Mouse (Mus musculus) hindbrain, embryonic 10.5 days (tissue): ENCODE results near the gene Pstk. TPM values are rescaled to one million over a fixed set of nuclear protein-coding genes. Genes with fewer than 3 reads are reported as not detected.

Experiments
- DNase-seq: peaks from one replicate; pipeline ENCODE4 v3.0.0-alpha.2; 2017; ENCODE audit warnings: low spot score
- H3K27ac ChIP-seq: fragments of 300-500 bp; sonication (generic); 2 replicates; pipeline ENCODE4 v1.5.1; 2016; ENCODE audit warnings: mild to moderate bottlenecking, moderate library complexity
- H3K27me3 ChIP-seq: fragments of 300-500 bp; sonication (generic); 2 replicates; pipeline ENCODE4 v1.6.1; 2016; ENCODE audit warnings: mild to moderate bottlenecking; ENCODE audit not compliant: poor library complexity, insufficient read depth, severe bottlenecking
- H3K36me3 ChIP-seq: fragments of 300-500 bp; sonication (generic); 2 replicates; pipeline ENCODE4 v1.6.1; 2016; ENCODE audit warnings: mild to moderate bottlenecking, moderate library complexity
- H3K4me1 ChIP-seq: fragments of 300-500 bp; sonication (generic); replicated peaks from 2 replicates; pipeline ENCODE4 v1.6.1; 2016; ENCODE audit warnings: mild to moderate bottlenecking
- H3K4me3 ChIP-seq: fragments of 300-500 bp; sonication (generic); 2 replicates; pipeline ENCODE4 v1.5.1; 2016; ENCODE audit warnings: mild to moderate bottlenecking, moderate library complexity
- H3K9me3 ChIP-seq: fragments of 300-500 bp; sonication (generic); 2 replicates; pipeline ENCODE4 v1.6.1; 2016; ENCODE audit warnings: mild to moderate bottlenecking, moderate library complexity
- WGBS: fragments of 180-500 bp; shearing (Covaris S2); methylation state at CpG from one replicate; pipeline ENCODE4 v1.1.7; 2016; 5-methylcytosine and 5-hydroxymethylcytosine counted together
- polyA plus RNA-seq: library from polyadenylated mRNA; unstranded; fragments of >200 nt; fragmentation: Nextera tagmentation; extraction: Ambion mirVana; gene quantifications from 2 replicates; pipeline ENCODE4 v1.2.1, GENCODE M21; 2016

Pstk gene
- polyA plus RNA-seq = 68.1 and 70.9 TPM in 2 replicates

- Histone ChIP-seq H3K9me3 (no peaks in the 10 kb centered on the region), H3K27ac (peak within 1 kb of the TSS; percentile 92), H3K36me3 (peaks cover 19% of the 10 kb centered on the region), H3K4me3 (peak within 1 kb of the TSS; percentile 63), H3K27me3 (no peaks in the 10 kb centered on the region), H3K4me1 (peaks cover 16% of the 10 kb centered on the region)
- DNase-seq = peak; percentile 92
- WGBS = 5% methylated on average over 47 of the region's 47 CpGs
These were observed at the start of gene Pstk for GRCm38 (mm10) chr7:131370648-131371469. Pstk (plus strand) TSS chr7:131371141.

- peaks cover 5% of the 10 kb centered on the region; the same call in 1 of the 2 replicates for H3K4me1 ChIP-seq
- no peaks in the 10 kb centered on the region for H3K36me3 ChIP-seq
- no peaks in the 10 kb centered on the region for H3K9me3 ChIP-seq
- H3K4me3 ChIP-seq = no peak within 1 kb of the TSS
- DNase-seq = no peak
- H3K27me3 ChIP-seq = no peaks in the 10 kb centered on the region
- no peak within 1 kb of the TSS for H3K27ac ChIP-seq
- 70% methylated on average over 2 of the region's 2 CpGs for WGBS
These were observed 48.7 kb upstream of the Pstk start, which contains the start of gene Cuzd1 for GRCm38 (mm10) chr7:131322192-131322591. Cuzd1 (minus strand) TSS chr7:131322292.

DNA sequence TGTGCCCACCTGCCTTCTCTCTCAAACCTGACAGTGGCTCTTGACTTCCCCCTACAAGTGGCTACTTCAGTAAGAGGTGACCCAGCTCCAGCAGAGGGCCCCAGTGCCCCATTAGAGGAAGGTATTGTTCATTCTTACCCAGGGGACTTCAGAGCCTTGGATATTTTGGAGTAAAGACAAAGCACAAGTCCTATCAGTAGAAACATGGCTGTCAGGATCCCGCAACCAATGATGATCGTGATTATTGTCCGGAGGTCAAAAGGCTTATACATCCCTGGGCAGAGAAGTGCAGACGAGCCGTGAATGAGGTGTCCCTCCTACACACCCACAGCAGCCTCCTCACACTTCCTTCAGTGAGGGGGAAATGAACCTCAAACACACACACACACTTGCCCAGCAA is 43.9 kb upstream of the Pstk start:
- Histone ChIP-seq H3K4me1 (peaks cover 3% of the 10 kb centered on the region; the same call in 1 of the 2 replicates), H3K9me3 (no peaks in the 10 kb centered on the region), H3K27ac (no peak overlapping the region), H3K36me3 (no peaks in the 10 kb centered on the region), H3K27me3 (no peaks in the 10 kb centered on the region), H3K4me3 (no peak overlapping the region)
- DNase-seq = no peak
- WGBS = 89% methylated on average over 5 of the region's 5 CpGs

- 91% methylated on average over 5 of the region's 5 CpGs for WGBS
- no peaks in the 10 kb centered on the region for H3K36me3 ChIP-seq
- DNase-seq = no peak
- H3K4me3 ChIP-seq = no peak within 1 kb of the TSS
- H3K27me3 ChIP-seq = no peaks in the 10 kb centered on the region
- H3K4me1 ChIP-seq = no peaks in the 10 kb centered on the region
- H3K27ac ChIP-seq = no peak within 1 kb of the TSS
- no peaks in the 10 kb centered on the region for H3K9me3 ChIP-seq
These were observed 41.5 kb upstream of the Pstk start, which contains the start of gene Fam24b for GRCm38 (mm10) chr7:131329416-131329815. Fam24b (minus strand) TSS chr7:131329516.

GRCm38 (mm10) chr7:131331688-131332087 is 39.3 kb upstream of the Pstk start:
- Histone ChIP-seq H3K36me3 (no peaks in the 10 kb centered on the region), H3K4me1 (no peaks in the 10 kb centered on the region), H3K9me3 (no peaks in the 10 kb centered on the region), H3K4me3 (no peak overlapping the region), H3K27me3 (no peaks in the 10 kb centered on the region), H3K27ac (no peak overlapping the region)
- 77% methylated on average over 2 of the region's 2 CpGs for WGBS
- DNase-seq = no peak

DNA sequence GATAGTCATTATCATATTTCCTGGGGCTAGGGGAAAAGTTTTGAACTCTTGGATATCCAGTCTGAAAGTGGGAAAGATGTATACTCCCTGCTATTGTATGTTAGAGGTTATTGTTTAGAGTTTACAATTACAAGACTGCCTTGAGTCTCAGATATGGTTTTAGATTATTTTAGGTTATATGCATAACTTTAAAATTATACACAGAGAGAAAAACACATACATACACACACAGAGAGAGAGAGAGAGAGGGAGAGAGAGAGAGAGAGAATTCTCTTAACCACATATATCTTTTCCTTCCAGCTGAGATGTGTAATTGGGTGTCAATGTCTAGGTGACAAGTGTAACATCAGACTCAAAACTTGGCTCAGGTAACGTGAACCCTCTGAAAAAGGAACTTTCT is 37.4 kb upstream of the Pstk start, which contains the start of gene Fam24a:
Fam24a (plus strand) TSS at position 301 of the 400 bp plus-strand sequence.
- Histone ChIP-seq H3K27ac (no peak within 1 kb of the TSS), H3K9me3 (no peaks in the 10 kb centered on the region), H3K4me1 (peaks cover 4% of the 10 kb centered on the region; the same call in 1 of the 2 replicates), H3K4me3 (no peak within 1 kb of the TSS), H3K27me3 (no peaks in the 10 kb centered on the region), H3K36me3 (peaks cover 3% of the 10 kb centered on the region; the same call in 1 of the 2 replicates)
- no peak for DNase-seq
- WGBS = 58% methylated on average over 1 of the region's 1 CpGs

DNA sequence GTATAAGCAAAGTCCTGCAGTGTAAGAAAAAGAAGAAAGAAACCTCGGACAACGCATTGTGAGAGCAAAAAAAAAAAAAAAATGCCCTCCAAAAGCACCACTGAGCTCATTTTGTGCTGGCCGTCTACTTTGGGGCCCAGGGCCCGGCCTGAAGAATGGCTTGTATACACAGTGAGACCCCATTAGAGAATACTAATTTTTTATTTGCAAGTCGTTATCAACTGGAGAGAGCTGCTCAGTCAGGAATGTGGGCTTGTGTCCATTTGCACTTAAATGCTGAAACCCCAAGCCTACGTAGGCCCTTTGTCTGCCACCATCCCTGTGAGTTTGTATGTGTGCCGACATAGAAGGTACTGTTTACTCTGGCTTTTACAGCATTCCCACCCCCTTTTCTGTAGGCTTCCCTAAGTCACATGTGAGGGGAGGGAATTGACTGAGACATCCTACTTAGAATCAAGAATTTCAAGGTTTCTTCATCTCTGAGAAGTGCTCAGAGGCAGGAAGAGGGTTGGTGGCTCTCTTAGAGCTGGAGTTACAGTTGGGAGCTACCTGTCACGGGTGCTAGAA is 33.4 kb upstream of the Pstk start:
- no peaks in the 10 kb centered on the region for H3K27me3 ChIP-seq
- DNase-seq = no peak
- H3K36me3 ChIP-seq = peaks cover 33% of the 10 kb centered on the region
- H3K9me3 ChIP-seq = no peaks in the 10 kb centered on the region
- H3K27ac ChIP-seq = no peak overlapping the region
- 57% methylated on average over 8 of the region's 8 CpGs for WGBS
- H3K4me1 ChIP-seq = peaks cover 4% of the 10 kb centered on the region; the same call in 1 of the 2 replicates
- H3K4me3 ChIP-seq = no peak overlapping the region

DNA sequence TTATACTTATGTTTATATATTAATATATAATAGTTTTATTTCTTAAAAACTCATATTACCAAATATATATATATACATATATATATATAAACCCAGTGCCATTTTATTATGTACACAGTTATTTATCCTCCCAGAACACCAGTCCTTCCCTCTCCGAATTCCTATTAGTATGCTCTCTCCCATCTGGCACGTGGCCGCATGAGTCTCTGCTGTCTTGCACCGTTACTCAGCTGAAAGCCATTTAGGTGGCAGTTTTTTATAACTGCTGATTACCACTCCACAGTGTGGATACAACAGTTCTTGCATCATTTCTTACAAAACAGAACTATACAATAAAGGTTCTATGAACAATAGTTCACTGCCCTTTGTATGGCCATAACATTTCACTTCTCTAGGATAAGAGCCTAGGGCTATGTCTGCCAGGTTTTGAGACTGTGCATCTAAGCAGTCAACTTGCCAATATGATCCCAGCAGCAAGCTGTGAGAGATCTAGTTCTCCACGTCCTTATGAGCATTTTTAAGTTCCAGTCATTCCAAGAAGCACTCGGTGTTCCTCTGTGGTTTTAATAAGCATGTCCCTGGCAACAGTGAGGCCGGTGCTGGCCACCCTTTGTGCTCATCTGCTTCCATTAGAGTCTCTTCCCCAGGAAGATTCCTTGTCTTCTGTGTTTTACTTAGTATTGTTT is 24.9 kb upstream of the Pstk start:
- H3K4me3 ChIP-seq = no peak overlapping the region
- 84% methylated on average over 7 of the region's 7 CpGs for WGBS
- H3K27me3 ChIP-seq = no peaks in the 10 kb centered on the region
- no peak for DNase-seq
- H3K9me3 ChIP-seq = no peaks in the 10 kb centered on the region
- H3K4me1 ChIP-seq = no peaks in the 10 kb centered on the region
- H3K36me3 ChIP-seq = peaks cover 94% of the 10 kb centered on the region
- no peak overlapping the region for H3K27ac ChIP-seq

- DNase-seq = no peak
- H3K27me3 ChIP-seq = no peaks in the 10 kb centered on the region
- no peaks in the 10 kb centered on the region for H3K9me3 ChIP-seq
- peaks cover 92% of the 10 kb centered on the region for H3K36me3 ChIP-seq
- peaks cover 3% of the 10 kb centered on the region for H3K4me1 ChIP-seq
- H3K27ac ChIP-seq = no peak overlapping the region
- H3K4me3 ChIP-seq = no peak overlapping the region
- WGBS = 96% methylated on average over 13 of the region's 13 CpGs
These were observed 14.8 kb upstream of the Pstk start for GRCm38 (mm10) chr7:131356105-131356504.

GRCm38 (mm10) chr7:131362269-131362614 is 8.7 kb upstream of the Pstk start:
- WGBS = under 1% methylated on average over 35 of the region's 35 CpGs
- Histone ChIP-seq H3K27ac (peak overlapping the region; percentile 95), H3K36me3 (peaks cover 38% of the 10 kb centered on the region), H3K27me3 (peaks cover 6% of the 10 kb centered on the region; the same call in 1 of the 2 replicates), H3K4me3 (peak overlapping the region; percentile 91), H3K4me1 (peaks cover 20% of the 10 kb centered on the region), H3K9me3 (no peaks in the 10 kb centered on the region)
- no peak for DNase-seq

DNA sequence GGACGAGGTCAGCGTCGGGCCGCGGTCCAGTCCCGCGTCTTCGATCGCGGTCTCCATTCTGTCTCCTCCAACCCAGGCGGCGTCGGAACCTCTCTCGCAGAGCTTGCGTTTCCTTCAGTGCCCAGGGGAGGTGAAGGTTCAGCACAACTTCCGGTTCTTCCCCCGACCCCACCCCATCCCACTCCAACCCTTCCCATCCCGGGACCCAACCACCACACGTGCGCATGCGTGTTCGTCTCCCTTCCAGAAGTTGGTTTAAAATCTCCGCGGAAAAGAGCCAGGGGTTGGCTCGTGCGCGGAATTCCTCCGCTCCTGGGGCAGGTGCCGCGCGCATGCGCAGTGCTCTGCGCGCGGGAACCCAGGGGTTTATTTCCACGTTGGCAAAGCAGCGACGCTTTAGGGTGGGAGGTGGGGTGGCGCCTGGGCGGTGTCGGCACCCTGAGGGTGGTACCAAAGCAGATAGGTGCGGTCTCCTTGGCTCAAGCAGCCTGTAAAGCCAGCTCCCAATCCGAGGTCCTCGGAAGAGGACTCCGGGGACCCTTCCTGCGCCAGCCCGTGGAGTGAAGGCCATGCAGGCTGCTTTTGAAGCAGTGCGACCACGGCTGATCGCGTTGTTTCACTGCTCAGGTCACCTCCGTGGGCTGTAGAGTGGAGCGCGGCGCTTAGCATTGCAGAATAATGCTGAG is 8.2 kb upstream of the Pstk start, which contains the start of gene 2310057M21Rik:
2310057M21Rik (minus strand) TSS at position 145 of the 686 bp plus-strand sequence.
- WGBS = under 1% methylated on average over 55 of the region's 55 CpGs
- peaks cover 20% of the 10 kb centered on the region for H3K4me1 ChIP-seq
- peaks cover 32% of the 10 kb centered on the region for H3K36me3 ChIP-seq

DNA sequence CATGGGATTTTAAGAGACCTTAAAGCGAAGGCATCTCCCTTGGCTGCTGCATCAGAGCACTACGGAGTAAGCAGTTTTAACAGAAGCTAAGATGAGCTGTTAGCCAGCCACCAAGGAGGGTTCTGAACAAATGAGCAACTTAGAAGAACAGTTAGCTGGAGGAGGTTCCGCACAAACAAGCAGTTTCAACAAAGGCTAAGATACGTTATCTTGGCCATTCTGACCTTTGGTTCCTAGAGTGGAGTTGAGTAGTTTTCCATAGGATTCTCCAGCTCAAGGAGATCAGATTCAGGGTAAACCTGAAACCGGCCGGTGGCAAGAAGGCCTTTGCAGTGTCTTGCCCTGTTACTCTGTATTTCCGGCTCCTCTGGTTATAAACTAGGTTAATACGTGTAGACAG is 6.8 kb upstream of the Pstk start:
- peaks cover 20% of the 10 kb centered on the region for H3K4me1 ChIP-seq
- DNase-seq = no peak
- H3K27ac ChIP-seq = no peak overlapping the region
- peaks cover 19% of the 10 kb centered on the region for H3K36me3 ChIP-seq
- H3K9me3 ChIP-seq = no peaks in the 10 kb centered on the region
- no peak overlapping the region for H3K4me3 ChIP-seq
- 91% methylated on average over 8 of the region's 8 CpGs for WGBS
- H3K27me3 ChIP-seq = peaks cover 6% of the 10 kb centered on the region; the same call in 1 of the 2 replicates

More for the DNA sequence above, 8.2 kb upstream of the Pstk start, which contains the start of gene 2310057M21Rik:
- Histone ChIP-seq H3K4me3 (peak within 1 kb of the TSS; percentile 91), H3K9me3 (no peaks in the 10 kb centered on the region), H3K27ac (peak within 1 kb of the TSS; percentile 95), H3K27me3 (peaks cover 6% of the 10 kb centered on the region; the same call in 1 of the 2 replicates)
- DNase-seq = peak; percentile 96
